In the genomic region with DNA sequence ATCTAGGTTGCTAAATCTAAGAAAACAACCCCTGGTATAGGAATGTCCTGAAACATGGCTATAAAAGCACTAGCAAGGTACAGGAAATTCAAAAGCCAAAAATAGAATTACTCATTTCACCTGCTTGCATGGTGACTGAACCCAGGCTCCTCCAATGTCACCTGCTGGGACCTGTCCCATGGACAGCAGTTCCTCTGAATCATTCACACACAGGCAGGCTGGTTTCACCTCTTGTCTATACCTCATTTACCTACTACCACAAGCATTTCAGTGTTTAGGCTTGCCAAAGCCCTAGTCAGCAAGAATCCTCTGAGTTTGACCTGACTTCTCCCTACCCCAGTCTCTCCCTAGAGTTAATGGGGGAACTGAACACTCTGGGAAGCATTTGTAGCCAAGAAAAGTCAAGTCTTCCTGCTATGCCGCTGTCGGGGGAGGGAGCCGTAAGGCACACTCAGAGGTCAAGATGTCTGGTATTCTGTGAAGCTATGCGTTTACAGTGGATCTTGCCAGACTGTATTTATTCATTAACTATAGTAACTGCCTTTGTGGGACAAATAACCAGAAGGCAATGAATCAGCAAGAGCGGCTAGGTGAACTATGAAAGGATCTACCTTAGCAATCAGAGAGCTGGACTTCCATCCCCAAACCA, we compare ENCODE assay signal across 23 mouse cellular contexts. TPM values are rescaled to one million over a fixed set of nuclear protein-coding genes. Genes with fewer than 3 reads are reported as not detected.
DNase-seq lines count a peak whose midpoint lies in the region; ATAC-seq lines count a peak whose summit lies in the region.
"Had no signal": no experiment of that assay in that cellular context is flagged by ENCODE, and none has a peak within 500 bp of the region (broad histone marks: within the 10 kb centered on the region; RNA-seq: fewer than 3 reads in every experiment).

No protein-coding gene starts in this region.

- 0 out of 2 replicates have a peak, but pooled peaks cover 3% of the 10 kb centered on the region for H3K4me1 ChIP-seq in kidney, embryonic 16.5 days (ENCODE audit: insufficient read depth, low read length)
- H3K4me1 ChIP-seq: embryonic facial prominence, embryonic 13.5 days; forebrain, embryonic 12.5 days; limb, embryonic 10.5 days; liver, embryonic 15.5 days; midbrain, embryonic 10.5 days had no signal

- H3K27ac ChIP-seq in kidney, embryonic 16.5 days (ENCODE audit: low read length) = peak overlapping the region; percentile 80
- H3K27ac ChIP-seq: embryonic facial prominence, embryonic 13.5 days; forebrain, embryonic 12.5 days; gastrocnemius, adult 2 months; heart, adult 2 months; limb, embryonic 10.5 days; liver, embryonic 15.5 days; midbrain, embryonic 10.5 days had no signal

- H3K27me3 ChIP-seq in kidney, embryonic 16.5 days (ENCODE audit: insufficient read depth, low read length) = no peaks in the 10 kb centered on the region
- H3K27me3 ChIP-seq: embryonic facial prominence, embryonic 13.5 days; forebrain, embryonic 12.5 days; liver, embryonic 15.5 days had no signal

- no peaks in the 10 kb centered on the region for H3K36me3 ChIP-seq in kidney, embryonic 16.5 days (ENCODE audit: insufficient read depth, low read length)
- H3K36me3 ChIP-seq: embryonic facial prominence, embryonic 13.5 days; forebrain, embryonic 12.5 days; limb, embryonic 10.5 days; liver, embryonic 15.5 days; midbrain, embryonic 10.5 days had no signal

- H3K4me2 ChIP-seq in kidney, embryonic 16.5 days (replicated peaks; ENCODE audit: low read depth, low read length) = peak overlapping the region; percentile 5; the same call in 1 of the 2 replicates
- H3K4me2 ChIP-seq: embryonic facial prominence, embryonic 13.5 days; forebrain, embryonic 12.5 days; liver, embryonic 15.5 days had no signal

- H3K4me3 ChIP-seq in kidney, embryonic 16.5 days (ENCODE audit: low read length) = no peak overlapping the region
- H3K4me3 ChIP-seq: embryonic facial prominence, embryonic 13.5 days; forebrain, embryonic 12.5 days; gastrocnemius, adult 2 months; heart, adult 2 months; limb, embryonic 10.5 days; liver, embryonic 15.5 days; midbrain, embryonic 10.5 days had no signal

- DNase-seq in urinary bladder, postnatal 25 days (ENCODE audit: low spot score) = peak; percentile 6
- DNase-seq in urinary bladder, postnatal 10 days (ENCODE audit: low spot score) = no peak
- DNase-seq in lung, postnatal 10 days = peak; percentile 8
- DNase-seq in left cerebral cortex, postnatal 4 days = no peak
- no peak for DNase-seq in thymus, postnatal 25 days
- DNase-seq in ovary, postnatal 36 days (ENCODE audit: low spot score) = no peak
- DNase-seq: cerebellum, adult 11 months; cerebellum, postnatal 36 days; gastrocnemius, adult 2 months; heart, adult 2 months; layer of hippocampus, postnatal 36 days; thymus, postnatal 14 days had no signal

- intact Hi-C loops in left cerebral cortex, postnatal 4 days (cut with DNase I) = no loop called here

- peak; percentile 94 for ATAC-seq in kidney, embryonic 16.5 days (ENCODE audit: low FRiP score, low TSS enrichment)
- ATAC-seq in frontal cortex, adult (ENCODE audit: low TSS enrichment) = no peak
- ATAC-seq: activated CD4-positive, CD25-positive, alpha-beta regulatory T cell, adult 4 months had no signal

- H3K9ac ChIP-seq in kidney, embryonic 16.5 days (replicated peaks; ENCODE audit: low read length) = no peak overlapping the region
- H3K9ac ChIP-seq: embryonic facial prominence, embryonic 13.5 days; forebrain, embryonic 12.5 days; liver, embryonic 15.5 days had no signal

- H3K9me3 ChIP-seq in kidney, embryonic 16.5 days (ENCODE audit: low read length) = 0 out of 2 replicates have a peak, but pooled peaks cover 5% of the 10 kb centered on the region
- H3K9me3 ChIP-seq: embryonic facial prominence, embryonic 13.5 days; forebrain, embryonic 12.5 days; limb, embryonic 10.5 days; liver, embryonic 15.5 days; midbrain, embryonic 10.5 days had no signal

- 47% methylated on average over 5 of the region's 5 CpGs for WGBS in kidney, embryonic 16.5 days

RNA-seq across cellular contexts. Expression of a gene that starts 0.6 kb away (rescaled TPM):
- 22.5 and 22.6 TPM in 2 replicates for polyA plus RNA-seq in kidney, embryonic 16.5 days (2015; fragmentation: Nextera tagmentation; extraction: Ambion mirVana)
- total RNA-seq in left cerebral cortex, postnatal 4 days (2021) = under 1 TPM in 1 of 2 experiments, not detected in 1; 0.20 TPM
- total RNA-seq: gastrocnemius, adult 2 months; heart, adult 2 months; heart, postnatal 25 days; layer of hippocampus, postnatal 36 days; MEL; neutrophil, adult 5-6 weeks had no signal
- polyA plus RNA-seq: activated CD4-positive, CD25-positive, alpha-beta regulatory T cell, adult 4 months; heart, adult 2 months; limb, embryonic 10.5 days had no signal

Comparison
In these comparisons a context has a peak if more than half of its experiments do, and no peak if none do; other contexts are left out.
1. DNase-seq: peak in urinary bladder, postnatal 25 days (single experiment) and lung, postnatal 10 days (single experiment); none in urinary bladder, postnatal 10 days (single experiment), left cerebral cortex, postnatal 4 days (single experiment), thymus, postnatal 25 days (single experiment) and ovary, postnatal 36 days (single experiment).